Mouse (Mus musculus) MEL (cell line): ENCODE measurements at regions not wholly inside any gene's neighbourhood (a gene's known extent, or its start where the extent isn't known, plus 50 kb on each side); places are given as distances from the start of the nearest gene placed in this dataset.

ENCODE experiments used
- DNase-seq: peaks from one replicate; pipeline ENCODE4 v3.0.0; 2011; ENCODE audit warnings: low read depth, low spot score
- H3K27ac ChIP-seq: 2 replicates; pipeline ENCODE4 v1.5.1; 2012; ENCODE audit warnings: low read depth, mild to moderate bottlenecking, control low read depth, low read length, moderate library complexity; ENCODE audit not compliant: control insufficient read depth
- H3K27me3 ChIP-seq, 2 experiments: fragments of 150-350 bp in 1 of 2; sonication (generic) in 1 of 2; 2 replicates each; pipeline ENCODE4 v1.6.1; 2012; ENCODE audit warnings: low read length in 2 of 2, mild to moderate bottlenecking in 2 of 2, improper control_type of control experiment in 1 of 2, moderate library complexity in 1 of 2; ENCODE audit not compliant: insufficient read depth in 2 of 2, control insufficient read depth in 1 of 2
- H3K36me3 ChIP-seq, 2 experiments: 2 replicates each; pipeline ENCODE4 v1.6.1; 2012 to 2014; ENCODE audit warnings: low read length in 2 of 2, improper control_type of control experiment in 1 of 2, inconsistent platforms in 1 of 2, mild to moderate bottlenecking in 1 of 2; ENCODE audit not compliant: insufficient read depth in 2 of 2, control insufficient read depth in 1 of 2
- H3K4me1 ChIP-seq, 2 experiments: fragments of 150-350 bp in 1 of 2; sonication (generic) in 1 of 2; 2 replicates each; pipeline ENCODE4 v1.6.1; 2012; ENCODE audit warnings: low read length in 2 of 2, improper control_type of control experiment in 1 of 2, mild to moderate bottlenecking in 1 of 2; ENCODE audit not compliant: insufficient read depth in 2 of 2, control insufficient read depth in 1 of 2
- H3K4me3 ChIP-seq, 2 experiments: fragments of 150-350 bp in 1 of 2; sonication (generic) in 1 of 2; 2 replicates each; pipeline ENCODE4 v1.5.1; 2012; ENCODE audit warnings: low read depth in 2 of 2, low read length in 2 of 2, mild to moderate bottlenecking in 2 of 2, moderate library complexity in 2 of 2, control low read depth in 1 of 2, improper control_type of control experiment in 1 of 2; ENCODE audit not compliant: control insufficient read depth in 1 of 2, insufficient read depth in 1 of 2
- H3K79me2 ChIP-seq: 2 replicates; pipeline ENCODE4 v1.6.1; 2012; ENCODE audit warnings: mild to moderate bottlenecking, low read length, moderate library complexity; ENCODE audit not compliant: control insufficient read depth, poor library complexity, insufficient read depth
- H3K9ac ChIP-seq: 2 replicates; pipeline ENCODE4 v1.6.1; 2012; ENCODE audit warnings: low read depth, mild to moderate bottlenecking, control low read depth, low read length, moderate library complexity; ENCODE audit not compliant: control insufficient read depth, poor library complexity, severe bottlenecking
- H3K9me3 ChIP-seq: fragments of 150-350 bp; sonication (generic); replicated peaks from 2 replicates; pipeline ENCODE4 v1.6.1; 2012; ENCODE audit warnings: mild to moderate bottlenecking, low read length, improper control_type of control experiment, moderate library complexity; ENCODE audit not compliant: insufficient read depth
- BHLHE40 ChIP-seq: IDR thresholded peaks from 2 replicates; pipeline ENCODE4 v1.6.1; 2012; ENCODE audit warnings: low read depth, mild to moderate bottlenecking, inconsistent platforms, low read length, improper control_type of control experiment, borderline replicate concordance
- CHD2 ChIP-seq: IDR thresholded peaks from 2 replicates; pipeline ENCODE4 v1.6.1; 2011; ENCODE audit warnings: low read length, improper control_type of control experiment
- E2F4 ChIP-seq: IDR thresholded peaks from 2 replicates; pipeline ENCODE4 v1.6.1; 2011; ENCODE audit warnings: low read depth, low read length, improper control_type of control experiment, borderline replicate concordance
- ETS1 ChIP-seq: IDR thresholded peaks from 2 replicates; pipeline ENCODE4 v1.6.1; 2012; ENCODE audit warnings: low read depth, mild to moderate bottlenecking, inconsistent platforms, low read length, improper control_type of control experiment, moderate library complexity
- GABPA ChIP-seq: IDR thresholded peaks from 2 replicates; pipeline ENCODE4 v1.6.1; 2012; ENCODE audit warnings: low read depth, mild to moderate bottlenecking, inconsistent platforms, low read length, improper control_type of control experiment, moderate library complexity
- GATA1 ChIP-seq: IDR thresholded peaks from 2 replicates; pipeline ENCODE4 v1.6.1; 2011; ENCODE audit warnings: low read depth, low read length, improper control_type of control experiment
- HCFC1 ChIP-seq: IDR thresholded peaks from 2 replicates; pipeline ENCODE4 v1.6.1; 2012; ENCODE audit warnings: low read depth, mild to moderate bottlenecking, inconsistent platforms, low read length, improper control_type of control experiment, moderate library complexity
- MEF2A ChIP-seq: IDR thresholded peaks from 2 replicates; pipeline ENCODE4 v1.6.1; 2014; ENCODE audit warnings: low read depth, mild to moderate bottlenecking, inconsistent platforms, low read length, improper control_type of control experiment; ENCODE audit not compliant: poor library complexity, insufficient replicate concordance, severe bottlenecking; ENCODE audit errors: extremely low read depth
- MXI1 ChIP-seq: IDR thresholded peaks from 2 replicates; pipeline ENCODE4 v1.6.1; 2011; ENCODE audit warnings: mild to moderate bottlenecking, low read depth, low read length, improper control_type of control experiment
- NRF1 ChIP-seq: IDR thresholded peaks from 2 replicates; pipeline ENCODE4 v1.6.1; 2014; ENCODE audit warnings: low read depth, mild to moderate bottlenecking, inconsistent platforms, low read length, improper control_type of control experiment, moderate library complexity; ENCODE audit not compliant: poor library complexity, insufficient read depth, severe bottlenecking
- POLR2A ChIP-seq, 2 experiments: IDR thresholded peaks; 2 replicates each; pipeline ENCODE4 v1.6.1; 2011 to 2012; ENCODE audit warnings: low read length in 2 of 2, mild to moderate bottlenecking in 2 of 2, control low read depth in 1 of 2, improper control_type of control experiment in 1 of 2, low read depth in 1 of 2, moderate library complexity in 1 of 2; ENCODE audit not compliant: control insufficient read depth in 1 of 2, insufficient read depth in 1 of 2, poor library complexity in 1 of 2
- POLR2AphosphoS2 ChIP-seq: IDR thresholded peaks from 2 replicates; pipeline ENCODE4 v1.6.1; 2011; ENCODE audit warnings: low read length, improper control_type of control experiment
- POLR2AphosphoS5 ChIP-seq: IDR thresholded peaks from 2 replicates; pipeline ENCODE4 v1.6.1; 2012; ENCODE audit warnings: low read depth, borderline replicate concordance, mild to moderate bottlenecking, inconsistent platforms, low read length, moderate library complexity, mixed read lengths
- RAD21 ChIP-seq: IDR thresholded peaks from 2 replicates; pipeline ENCODE4 v1.6.1; 2011; ENCODE audit warnings: mild to moderate bottlenecking, low read depth, low read length, improper control_type of control experiment
- RCOR1 ChIP-seq: IDR thresholded peaks from 2 replicates; pipeline ENCODE4 v1.6.1; 2012; ENCODE audit warnings: low read depth, mild to moderate bottlenecking, inconsistent platforms, low read length, improper control_type of control experiment
- SIN3A ChIP-seq: IDR thresholded peaks from 2 replicates; pipeline ENCODE4 v1.6.1; 2012; ENCODE audit warnings: low read length, improper control_type of control experiment, inconsistent platforms
- SMC3 ChIP-seq: IDR thresholded peaks from 2 replicates; pipeline ENCODE4 v1.6.1; 2011; ENCODE audit warnings: low read depth, low read length, improper control_type of control experiment
- TBP ChIP-seq: IDR thresholded peaks from 2 replicates; pipeline ENCODE4 v1.8.0; 2011; ENCODE audit warnings: low read depth, low read length, improper control_type of control experiment
- UBTF ChIP-seq: IDR thresholded peaks from 2 replicates; pipeline ENCODE4 v1.6.1; 2012; ENCODE audit warnings: low read depth, mild to moderate bottlenecking, inconsistent platforms, low read length, improper control_type of control experiment, moderate library complexity, borderline replicate concordance; ENCODE audit not compliant: insufficient read depth
- ZC3H11A ChIP-seq: IDR thresholded peaks from 2 replicates; pipeline ENCODE4 v1.6.1; 2012; ENCODE audit warnings: low read depth, mild to moderate bottlenecking, inconsistent platforms, low read length, improper control_type of control experiment
- ZKSCAN1 ChIP-seq: IDR thresholded peaks from 2 replicates; pipeline ENCODE4 v1.6.1; 2012; ENCODE audit warnings: low read depth, mild to moderate bottlenecking, inconsistent platforms, low read length, improper control_type of control experiment, moderate library complexity
- ZMIZ1 ChIP-seq: IDR thresholded peaks from 2 replicates; pipeline ENCODE4 v1.6.1; 2012; ENCODE audit warnings: low read depth, mild to moderate bottlenecking, inconsistent platforms, low read length, improper control_type of control experiment, moderate library complexity
- ZNF384 ChIP-seq: IDR thresholded peaks from 2 replicates; pipeline ENCODE4 v1.6.1; 2012; ENCODE audit warnings: low read depth, mild to moderate bottlenecking, inconsistent platforms, low read length, improper control_type of control experiment

- Histone ChIP-seq H3K4me1 (no peaks in the 10 kb centered on the region), H3K79me2 (no peaks in the 10 kb centered on the region), H3K4me3 (no peak overlapping the region), H3K27ac (no peak overlapping the region), H3K9me3 (no peaks in the 10 kb centered on the region), H3K27me3 (no peaks in the 10 kb centered on the region; a peak in 1 of 4 replicates), H3K36me3 (no peaks in the 10 kb centered on the region), H3K9ac (no peak overlapping the region)
- no peak for TF ChIP-seq SIN3A
- TF ChIP-seq POLR2A (IDR thresholded peaks at IDR 0.05; ENCODE audit: control insufficient read depth in 1 of 2, insufficient read depth in 1 of 2, low read depth in 1 of 2, low read length in 2 of 2, poor library complexity in 1 of 2): no peak
- no peak for TF ChIP-seq ZMIZ1
- TF ChIP-seq NRF1: no peak
- TF ChIP-seq ZNF384: no peak
- no peak for TF ChIP-seq POLR2AphosphoS5
- no peak for TF ChIP-seq POLR2AphosphoS2
- TF ChIP-seq GATA1: no peak
- no peak for TF ChIP-seq ZKSCAN1
- TF ChIP-seq MXI1: no peak
- peak; percentile 6 for DNase-seq
These were observed 1451.3 kb upstream of the Gm6569 start for GRCm38 (mm10) chr15:72383062-72383461.

GRCm38 (mm10) chr15:72383470-72383869 lies 1450.9 kb upstream of the Gm6569 start:
- no peak overlapping the region for H3K9ac ChIP-seq
- H3K9me3 ChIP-seq: no peaks in the 10 kb centered on the region
- H3K4me1 ChIP-seq: no peaks in the 10 kb centered on the region
- H3K4me3 ChIP-seq: no peak overlapping the region
- no peaks in the 10 kb centered on the region for H3K36me3 ChIP-seq
- H3K79me2 ChIP-seq: no peaks in the 10 kb centered on the region
- no peak for TF ChIP-seq ZKSCAN1
- no peak for TF ChIP-seq UBTF
- no peak for TF ChIP-seq NRF1
- TF ChIP-seq RCOR1: no peak
- no peak for TF ChIP-seq TBP
- TF ChIP-seq GATA1: no peak
- no peak for TF ChIP-seq POLR2A (IDR thresholded peaks at IDR 0.05; ENCODE audit: control insufficient read depth in 1 of 2, insufficient read depth in 1 of 2, low read depth in 1 of 2, low read length in 2 of 2, poor library complexity in 1 of 2)
- TF ChIP-seq RAD21: no peak
- TF ChIP-seq BHLHE40: no peak
- TF ChIP-seq POLR2AphosphoS2: no peak
- no peak for TF ChIP-seq E2F4
- TF ChIP-seq CHD2: no peak
- no peak for TF ChIP-seq ZC3H11A
- no peak for TF ChIP-seq ETS1
- no peak for TF ChIP-seq MEF2A
- no peak for TF ChIP-seq HCFC1
- no peak for TF ChIP-seq SMC3
- no peak for TF ChIP-seq GABPA
- TF ChIP-seq MXI1: no peak
- no peak overlapping the region for H3K27ac ChIP-seq
- H3K27me3 ChIP-seq: no peaks in the 10 kb centered on the region; a peak in 1 of 4 replicates
- DNase-seq: no peak
